Mouse (Mus musculus) liver, adult 2 months (tissue): Measurements from ENCODE around the gene Nav2.

ENCODE experiments used
- CTCF ChIP-seq: fragments of 200-500 bp; IDR thresholded peaks from 2 replicates; pipeline ENCODE4 v1.5.1; 2011; ENCODE audit warnings: low read depth, low read length, control low read depth
- POLR2A ChIP-seq: fragments of 200-500 bp; IDR thresholded peaks from 2 replicates; pipeline ENCODE4 v1.6.1; 2011; ENCODE audit warnings: low read length, control low read depth; ENCODE audit not compliant: insufficient read depth; ENCODE audit errors: extremely low read depth

GRCm38 (mm10) chr7:48917463-48917862 lies 8.9 kb downstream of the Nav2 start:
- TF ChIP-seq CTCF (no peak), POLR2A (no peak)
